Mouse (Mus musculus) heart, postnatal 36 days (tissue): ENCODE results near the gene Ppt2. TPM values are rescaled to one million over a fixed set of nuclear protein-coding genes. Genes with fewer than 3 reads are reported as not detected.

Experiments used
- DNase-seq, 2 experiments: peaks; one replicate each; pipeline ENCODE4 v3.0.0; 2021 to 2022
- intact Hi-C: fragments of 180-260 bp; cut with DNase I; formaldehyde crosslinking; loops from one replicate; pipeline ENCODE4 v1.15.1; 2025
- total RNA-seq, 2 experiments: library from RNA; stranded (reverse); gene quantifications; 2 replicates each; pipeline ENCODE4 v1.2.3; 2021

Gene Ppt2
- total RNA-seq, 2 experiments from 2014 or later = 54.4 to 55.5 TPM

DNA sequence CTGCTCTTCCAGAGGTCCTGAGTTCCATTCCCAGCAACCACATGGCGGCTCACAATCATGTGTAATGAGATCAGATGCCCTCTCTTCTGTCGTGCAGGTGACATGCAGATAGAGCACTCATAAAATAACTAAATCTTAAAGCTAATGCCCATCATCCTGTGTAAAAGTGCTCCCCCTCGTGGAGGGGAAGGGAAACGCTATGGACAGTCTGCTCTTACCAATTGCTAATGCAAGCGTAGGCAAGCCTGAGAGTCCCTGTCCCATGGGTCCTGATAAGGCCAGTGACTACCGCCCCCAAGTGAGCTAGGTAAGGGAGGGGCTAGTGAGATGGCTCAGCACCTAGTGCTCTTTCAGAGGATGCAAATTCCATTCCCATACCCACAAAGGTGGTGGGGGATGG is 9.3 kb downstream of the Ppt2 start:
- peak; percentile 76 to 80 for DNase-seq
- intact Hi-C loops = loop anchor here (1.0 to 2.0 kb wide), 3 partner anchors 46 to 178 kb away; no protein-coding TSS in a partner anchor

DNA sequence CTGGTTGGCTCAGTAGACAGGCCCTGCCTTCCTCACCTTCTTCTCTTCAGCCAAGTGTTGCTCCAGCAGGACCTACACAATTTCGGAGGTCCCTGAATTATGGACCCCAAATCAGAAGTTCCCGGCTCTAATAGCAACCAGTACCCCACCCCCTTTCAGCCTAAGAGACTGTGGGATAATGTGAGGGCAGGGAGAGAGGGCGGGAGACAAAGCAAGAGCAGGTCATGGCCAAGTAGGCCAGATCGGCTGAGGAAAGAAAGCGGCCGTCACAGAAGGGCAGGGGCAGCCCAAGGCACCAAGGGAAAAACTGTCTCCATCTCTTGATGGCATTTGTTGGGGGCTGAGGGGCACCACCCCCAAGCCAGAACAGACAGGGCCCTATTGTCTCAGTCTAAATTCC is 12.4 kb downstream of the Ppt2 start, which contains the start of gene Egfl8:
TSS of gene Egfl8 (minus strand) at position 101 of the 400 bp plus-strand sequence.
- no peak for DNase-seq
- intact Hi-C loops = no loop called here

DNA sequence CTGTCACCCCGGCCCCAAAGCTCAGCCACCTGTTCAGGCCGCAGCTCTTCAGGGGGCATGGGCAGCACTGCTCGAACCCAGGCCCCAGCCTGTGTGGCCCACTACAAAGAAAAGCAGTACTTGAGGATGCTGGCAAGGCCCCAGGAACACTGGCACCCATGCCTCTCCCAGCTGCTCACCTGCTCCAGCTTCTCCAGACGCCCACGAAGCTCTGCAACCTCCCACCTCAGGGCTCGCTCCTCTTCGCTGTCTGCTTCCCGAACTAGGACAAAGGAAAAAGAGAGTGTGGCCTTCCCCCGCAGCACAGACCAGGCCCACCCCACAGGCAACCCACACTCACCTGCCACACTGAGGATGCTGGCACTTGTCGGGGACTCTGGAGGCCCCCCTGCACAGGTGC is 14.5 kb downstream of the Ppt2 start:
- intact Hi-C loops = no loop called here

DNA sequence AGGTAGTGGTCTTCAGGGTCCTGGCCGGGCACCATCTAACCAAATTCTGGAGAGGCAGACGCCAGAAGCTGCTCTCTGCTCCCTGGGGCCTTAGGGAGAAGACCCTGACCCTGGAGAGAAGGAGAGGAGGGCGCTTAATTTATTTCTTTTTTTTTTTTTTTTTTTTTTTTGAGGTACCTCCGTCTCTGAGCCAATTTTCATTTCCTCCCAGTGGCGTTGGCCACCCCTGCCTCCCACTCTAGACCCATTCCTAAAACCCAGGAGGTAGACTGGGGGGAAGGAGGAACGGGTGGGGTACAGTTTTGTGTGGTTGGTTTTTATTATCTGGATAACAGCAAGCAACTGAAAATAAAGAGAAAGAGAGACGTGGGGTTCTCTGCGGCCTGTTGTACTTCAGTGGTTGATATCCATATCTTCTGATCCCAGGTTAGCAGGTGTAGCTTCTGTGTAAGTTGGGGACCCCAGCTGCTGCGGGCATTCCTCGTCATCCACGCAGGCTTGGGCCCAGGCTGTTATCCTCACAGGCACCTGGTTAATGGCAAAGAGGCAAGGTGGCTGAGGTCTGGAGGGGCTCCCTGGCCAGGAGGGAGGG is 15.2 kb downstream of the Ppt2 start:
- intact Hi-C loops = no loop called here
- DNase-seq = no peak

More for the DNA sequence above, 14.5 kb downstream of the Ppt2 start:
- no peak for DNase-seq

DNA sequence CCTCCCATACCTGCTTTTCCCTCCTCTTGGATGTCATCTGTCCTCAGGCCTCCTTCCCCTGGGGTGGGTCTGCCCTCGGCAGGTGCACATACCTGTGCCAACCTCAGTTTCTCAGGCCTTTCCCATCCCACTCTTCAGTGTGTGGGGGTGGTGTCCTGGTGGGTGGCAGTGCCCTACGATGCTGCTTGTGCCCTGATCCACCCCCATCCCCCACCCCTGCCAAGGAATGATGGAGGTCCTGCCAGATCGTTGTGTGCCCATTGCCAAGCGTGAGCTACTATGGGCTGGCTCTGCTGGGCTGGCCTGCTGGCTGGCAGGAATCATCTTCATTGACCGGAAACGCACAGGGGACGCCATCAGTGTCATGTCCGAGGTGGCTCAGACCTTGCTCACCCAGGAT is 17.3 kb downstream of the Ppt2 start:
- intact Hi-C loops = no loop called here
- no peak for DNase-seq

DNA sequence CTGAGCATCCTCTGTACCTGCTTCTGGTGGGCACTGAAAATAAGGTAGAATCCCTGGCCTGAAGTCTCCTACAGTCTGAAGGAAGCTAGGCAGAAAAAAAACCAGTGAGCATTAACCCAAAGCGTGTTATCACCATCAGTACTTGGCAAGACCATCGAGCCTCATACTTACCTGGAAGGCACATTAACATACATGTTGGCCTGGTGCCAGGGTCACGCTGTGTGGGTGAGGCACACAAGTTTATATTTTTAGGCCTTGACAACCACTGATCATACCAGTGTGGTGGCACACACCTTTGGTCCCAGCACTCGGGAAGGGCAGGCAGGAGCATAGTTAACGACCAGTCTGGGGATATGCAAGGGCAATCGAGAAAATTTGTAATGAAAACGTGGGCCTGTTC is 20.3 kb downstream of the Ppt2 start:
- DNase-seq = no peak
- intact Hi-C loops = loop anchor here (5.0 kb wide), 1 partner anchor 289 kb away; the partner anchor contains the start of genes C2 and Ehmt2

DNA sequence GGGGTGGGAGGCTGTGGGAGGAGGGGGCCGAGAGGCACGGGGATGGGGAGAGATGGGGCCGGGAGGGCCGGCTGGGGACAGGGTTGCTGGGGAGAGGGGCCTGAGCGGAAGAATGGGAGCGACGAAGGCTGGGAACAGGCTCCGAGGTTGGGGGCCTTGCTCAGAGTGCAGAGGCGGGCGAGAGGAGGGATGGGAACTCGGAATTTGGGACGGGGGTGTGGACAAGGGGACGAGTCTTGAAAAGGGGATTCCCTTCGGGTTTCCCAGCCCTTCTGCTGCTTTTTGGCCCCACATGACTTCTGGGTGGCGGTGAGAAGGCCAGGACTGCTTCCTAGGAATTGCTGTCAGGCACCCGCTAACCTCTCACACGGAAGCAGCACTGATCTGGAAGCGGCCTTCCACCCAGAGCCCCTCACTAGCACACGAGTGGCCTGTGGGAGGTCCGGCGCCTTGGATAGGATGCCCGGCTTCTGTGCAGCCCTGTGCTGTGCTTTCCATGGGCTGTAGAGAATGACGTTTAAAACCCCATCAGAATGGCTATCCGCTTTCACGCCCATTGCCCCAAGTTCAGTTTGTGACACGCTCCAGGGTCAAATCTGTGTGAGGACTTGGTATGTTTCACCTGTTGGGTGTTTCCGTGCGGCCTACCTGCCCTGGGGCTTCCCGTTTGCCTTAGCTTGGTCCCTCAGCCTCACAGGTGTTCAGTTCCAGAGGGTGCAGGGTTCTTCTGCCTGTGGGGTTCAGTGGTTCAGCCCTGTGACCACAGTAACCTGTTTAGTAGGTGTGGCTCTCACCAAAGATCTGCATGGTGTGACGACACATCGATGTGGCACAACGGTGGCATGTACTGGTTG is 21.9 kb downstream of the Ppt2 start:
- no peak for DNase-seq
- intact Hi-C loops = loop anchor here (1.0 to 5.0 kb wide), 2 partner anchors 21 to 291 kb away; partner anchors contain the start of genes C2 and Ehmt2

DNA sequence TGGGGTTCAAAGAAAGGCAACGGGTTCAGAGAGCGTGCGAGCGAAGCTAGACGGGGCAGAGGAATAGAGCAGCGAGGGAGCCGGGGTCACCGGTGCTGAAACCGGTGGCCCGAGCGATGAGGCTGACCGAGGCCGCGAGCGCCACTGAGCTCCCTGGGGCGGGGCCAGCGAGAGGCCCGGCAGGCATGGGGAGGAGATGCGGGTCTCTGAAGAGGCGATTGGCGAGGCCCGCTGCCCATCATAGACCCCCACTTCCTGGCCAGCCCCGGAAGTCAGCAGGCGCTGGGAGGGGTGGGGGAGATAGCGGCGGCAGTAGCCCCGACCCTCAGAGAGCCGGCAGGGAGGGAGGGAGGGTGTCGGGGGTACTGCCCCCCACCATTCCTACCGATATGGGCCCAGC is 22.7 kb downstream of the Ppt2 start:
- intact Hi-C loops = loop anchor here (1.0 to 5.0 kb wide), 2 partner anchors 22 to 292 kb away; partner anchors contain the start of genes C2 and Ehmt2
- DNase-seq = peak; percentile 97 to 98

DNA sequence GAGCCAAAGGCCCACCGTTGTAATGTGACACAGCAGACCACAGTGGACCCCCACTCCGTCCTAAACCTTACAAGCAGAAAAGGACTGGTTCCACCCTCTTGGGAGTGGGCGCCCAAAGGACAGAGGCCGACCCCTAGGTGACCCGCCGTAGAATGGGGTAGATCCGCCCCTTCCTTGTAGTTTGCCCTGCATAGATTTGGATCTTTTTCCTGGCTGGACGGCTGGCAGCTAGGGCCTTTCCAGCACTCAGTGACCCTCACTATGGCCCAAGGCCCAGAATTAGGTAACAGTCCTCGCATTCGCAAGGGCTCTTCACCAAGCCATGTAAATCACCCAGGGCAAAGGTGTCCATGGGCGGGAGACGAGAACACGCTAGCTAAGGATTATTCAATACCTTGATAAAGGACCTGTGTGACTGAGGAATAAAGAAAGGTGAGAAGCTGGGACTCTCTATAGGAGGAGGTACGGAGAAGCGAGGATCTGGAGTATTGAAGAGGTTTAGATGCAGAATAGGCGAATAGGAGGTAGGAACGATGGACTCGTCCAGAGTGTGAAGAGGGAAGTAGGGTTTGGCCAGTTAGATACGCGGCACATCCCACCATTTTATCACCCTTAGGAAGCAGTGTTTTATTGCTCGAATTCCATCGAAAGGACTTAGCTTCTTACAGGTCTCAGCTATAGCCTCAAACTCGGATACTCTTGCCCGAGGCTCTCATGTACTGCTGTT is 23.6 kb downstream of the Ppt2 start:
- no peak for DNase-seq
- intact Hi-C loops = loop anchor here (5.0 kb wide), 1 partner anchor 293 kb away; the partner anchor contains the start of genes C2 and Ehmt2

DNA sequence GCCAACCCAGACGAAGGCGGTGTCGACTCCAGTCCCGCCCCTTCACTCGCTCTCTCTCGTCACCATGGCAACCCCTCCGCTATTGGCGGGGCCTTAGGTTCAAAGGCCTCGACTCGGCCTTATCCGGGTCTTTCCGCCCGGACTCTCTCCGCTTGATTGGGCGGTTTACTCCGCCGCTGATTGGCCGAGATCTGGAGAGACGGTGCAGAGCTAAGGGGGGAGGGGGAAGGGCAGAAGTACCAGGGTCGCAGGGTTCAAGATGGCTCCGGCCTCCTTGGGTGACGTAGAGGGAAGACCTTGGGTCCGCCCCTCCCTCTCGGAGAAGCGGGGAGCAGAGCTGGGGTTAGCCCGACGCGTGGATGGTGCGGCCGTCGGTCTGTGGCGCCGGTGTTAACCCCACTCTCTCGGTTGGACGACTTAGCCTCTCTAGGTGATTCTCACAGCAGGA is 24.2 kb downstream of the Ppt2 start, which contains the start of gene Agpat1:
TSS of gene Agpat1 (plus strand) at position 202 of the 448 bp plus-strand sequence.
- intact Hi-C loops = no loop called here

DNA sequence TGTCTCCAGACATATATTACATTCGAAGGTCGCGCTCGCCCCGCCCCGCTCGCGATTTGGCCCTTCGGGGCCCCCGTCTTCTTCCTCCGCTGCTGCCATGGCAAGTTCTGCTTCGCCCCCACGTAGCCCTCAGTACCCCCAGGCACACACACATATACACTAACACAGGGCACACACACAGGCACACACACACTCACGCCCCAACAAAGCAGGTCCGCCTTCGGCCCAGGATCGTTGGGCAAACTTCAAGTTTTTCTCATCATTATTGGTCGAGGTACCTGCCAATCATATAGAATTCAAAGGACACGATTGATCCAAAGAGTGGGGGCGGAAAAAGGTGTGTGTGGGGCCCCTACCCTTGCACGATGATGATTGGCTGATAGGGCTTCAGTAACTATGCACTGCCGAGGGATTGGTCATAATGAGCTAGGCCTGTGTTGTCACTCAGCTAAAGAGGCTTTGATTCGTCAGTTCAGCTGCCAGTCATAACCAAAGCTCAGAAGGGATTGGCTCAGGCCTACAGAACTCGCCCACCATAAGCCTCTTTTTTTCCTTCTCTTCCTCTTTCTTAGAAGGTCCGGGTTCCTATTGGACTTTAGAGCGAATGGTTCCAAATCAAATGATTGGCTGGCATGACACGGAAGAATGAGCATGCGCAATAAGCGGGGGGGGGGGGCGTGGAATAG is 24.8 kb downstream of the Ppt2 start, which contains the start of gene Rnf5:
TSS of gene Rnf5 (minus strand) at position 316 of the 686 bp plus-strand sequence.
- DNase-seq = peak; percentile 96 to 98
- intact Hi-C loops = no loop called here

More for the DNA sequence above, 24.2 kb downstream of the Ppt2 start, which contains the start of gene Agpat1:
- peak; percentile 96 for DNase-seq

DNA sequence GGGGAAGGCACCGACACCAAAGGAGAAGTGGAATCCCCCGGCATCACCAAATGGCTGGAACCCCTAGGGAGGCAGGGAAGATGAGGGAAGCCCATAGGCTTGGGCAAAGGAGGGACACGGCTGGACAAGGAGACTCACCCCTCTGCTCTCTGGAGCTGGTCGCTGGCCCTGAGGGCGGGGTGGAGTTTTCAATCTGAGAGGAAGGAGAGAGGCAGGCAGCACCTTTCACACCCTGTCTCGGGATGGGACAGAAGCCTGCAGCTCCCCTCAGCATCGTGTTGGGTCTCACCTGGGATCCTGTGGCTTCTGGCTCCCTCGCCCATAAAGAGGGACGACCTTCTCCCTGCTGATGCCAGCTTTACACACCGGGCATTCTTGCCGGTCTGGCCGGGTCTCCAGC is 26.5 kb downstream of the Ppt2 start:
- intact Hi-C loops = no loop called here
- DNase-seq = no peak

DNA sequence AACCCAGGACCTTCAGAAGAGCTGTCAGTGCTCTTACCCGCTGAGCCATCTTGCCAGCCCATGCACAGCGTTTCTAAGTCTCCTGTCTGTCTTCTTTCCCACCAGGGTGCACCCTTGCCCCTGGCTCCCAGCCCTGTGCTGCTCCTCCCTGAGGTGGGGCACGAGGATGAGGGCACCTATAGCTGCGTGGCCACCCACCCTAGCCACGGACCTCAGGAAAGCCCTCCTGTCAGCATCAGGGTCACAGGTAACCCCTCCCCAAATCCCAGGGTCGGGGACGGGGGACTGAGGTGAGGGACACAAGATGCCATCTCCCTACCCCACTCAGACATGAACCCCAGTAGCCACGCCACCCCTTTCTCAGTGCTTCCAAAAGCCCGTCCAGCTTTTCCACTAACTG is 28.4 kb downstream of the Ppt2 start:
- intact Hi-C loops = no loop called here
- no peak for DNase-seq

DNA sequence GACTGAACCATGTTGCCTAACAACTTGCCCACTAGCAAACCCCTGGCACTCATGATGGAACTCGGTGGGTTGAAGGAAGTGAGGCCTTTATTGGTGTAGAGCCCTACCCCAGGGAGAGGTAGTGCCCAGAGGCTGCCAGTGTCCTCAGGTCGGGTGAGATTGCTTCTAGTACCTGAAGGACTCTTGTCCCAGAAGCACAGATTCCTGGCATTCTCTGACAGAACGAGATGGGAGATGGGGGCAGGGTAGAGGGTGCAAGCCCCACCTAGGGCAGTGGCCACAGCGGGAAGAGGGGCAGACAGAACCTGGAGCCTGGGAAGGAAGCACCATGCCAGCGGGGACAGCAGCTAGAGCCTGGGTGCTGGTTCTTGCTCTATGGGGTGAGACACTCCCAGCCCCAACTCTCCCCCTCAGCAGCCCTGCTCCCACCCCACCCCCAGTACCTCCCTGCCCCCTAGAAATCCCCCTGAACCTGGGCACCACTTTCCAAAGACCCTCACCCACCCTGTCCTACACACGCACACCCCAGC is 30.7 kb downstream of the Ppt2 start, which contains the start of gene Ager:
TSS of gene Ager (plus strand) at position 297 of the 530 bp plus-strand sequence.
- DNase-seq = no peak
- intact Hi-C loops = no loop called here

DNA sequence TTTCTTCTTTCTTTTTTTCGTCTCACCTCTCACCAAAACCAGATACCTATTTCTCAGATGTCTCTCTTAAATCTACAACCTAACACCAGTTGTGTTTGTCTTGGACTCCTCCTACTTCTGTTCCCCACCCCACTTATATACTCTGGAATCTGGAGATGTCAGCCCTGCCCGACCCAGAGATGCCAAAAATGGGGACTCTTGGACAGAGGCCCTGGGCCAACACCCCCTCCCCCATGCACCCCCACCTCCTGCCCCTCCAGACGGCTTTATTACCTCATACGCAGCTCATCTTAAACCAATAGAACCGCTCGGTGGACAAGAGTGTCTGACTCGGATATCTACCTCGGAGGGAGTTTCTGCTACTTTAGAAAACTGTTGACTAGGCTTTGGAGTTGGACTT is 32.2 kb downstream of the Ppt2 start:
- intact Hi-C loops = no loop called here
- DNase-seq = no peak

DNA sequence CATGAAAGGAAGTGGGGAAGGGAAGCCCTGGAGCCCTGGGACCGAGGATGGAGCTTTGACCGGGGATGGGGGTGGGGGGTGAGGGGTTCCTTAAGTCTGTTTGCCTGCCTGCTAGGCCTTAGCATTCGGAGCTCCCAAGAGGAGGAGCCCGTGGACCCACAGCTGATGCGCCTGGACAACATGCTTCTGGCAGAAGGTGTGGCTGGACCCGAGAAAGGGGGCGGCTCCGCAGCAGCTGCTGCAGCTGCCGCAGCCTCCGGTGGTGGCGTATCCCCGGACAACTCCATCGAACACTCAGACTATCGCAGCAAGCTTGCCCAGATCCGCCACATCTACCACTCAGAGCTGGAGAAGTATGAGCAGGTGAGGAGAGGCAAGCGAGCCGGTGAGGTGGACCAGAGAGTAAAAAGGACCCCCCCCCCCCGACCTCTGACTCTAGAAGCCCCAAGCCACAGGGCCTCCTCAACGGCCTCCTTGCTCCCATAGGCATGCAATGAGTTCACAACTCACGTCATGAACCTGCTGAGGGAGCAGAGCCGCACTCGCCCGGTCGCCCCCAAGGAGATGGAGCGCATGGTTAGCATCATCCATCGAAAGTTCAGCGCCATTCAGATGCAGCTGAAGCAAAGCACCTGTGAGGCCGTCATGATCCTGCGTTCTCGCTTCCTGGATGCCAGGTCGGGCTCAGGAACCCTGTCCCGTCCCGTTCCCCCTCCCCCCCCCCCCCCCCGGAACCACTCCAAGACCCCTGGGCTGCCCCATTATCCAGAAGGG is 34.4 kb downstream of the Ppt2 start:
- DNase-seq = no peak
- intact Hi-C loops = no loop called here

DNA sequence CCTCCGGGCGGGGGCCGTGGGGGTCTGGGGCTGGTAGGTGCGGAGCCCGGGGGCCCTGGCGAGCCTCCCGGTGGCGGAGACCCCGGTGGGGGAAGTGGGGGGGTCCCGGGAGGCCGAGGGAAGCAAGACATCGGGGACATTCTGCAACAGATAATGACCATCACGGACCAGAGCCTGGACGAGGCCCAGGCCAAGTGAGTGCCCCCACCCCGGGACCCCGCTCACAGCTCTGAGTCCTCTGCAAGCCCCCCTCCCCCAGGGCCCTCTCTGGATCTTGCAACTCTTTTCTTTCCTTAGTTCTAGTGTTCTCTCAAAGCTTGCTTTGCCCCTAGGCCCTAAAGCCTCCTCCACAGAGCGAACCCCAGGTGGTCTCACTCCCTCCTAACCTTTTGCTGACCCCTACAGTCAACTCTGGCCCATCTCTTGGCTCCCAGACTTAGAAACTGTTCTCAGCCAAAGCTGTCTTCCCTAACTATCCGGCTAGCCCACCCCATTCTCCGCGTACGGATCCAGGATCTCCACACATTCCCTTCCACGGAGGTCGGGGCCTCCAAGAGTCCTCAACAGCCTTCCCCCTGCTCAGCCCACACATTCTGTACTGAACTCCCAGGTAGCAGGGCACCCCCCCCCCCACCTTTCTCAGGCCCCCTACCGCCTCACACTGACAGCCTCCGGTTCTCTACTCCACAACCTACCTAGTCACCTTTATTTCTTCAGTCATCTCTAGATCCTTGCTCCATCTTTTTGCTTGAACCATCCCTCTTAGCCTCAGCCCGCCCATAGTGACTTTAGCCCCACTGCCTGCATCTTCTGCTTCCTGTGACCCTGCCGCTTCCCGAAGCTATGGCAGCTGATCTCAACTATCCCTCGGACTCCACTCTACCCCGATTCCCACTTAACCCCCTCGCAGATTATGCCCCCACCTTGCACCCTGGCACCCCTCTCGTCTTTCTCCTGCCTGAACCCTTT is 35.4 kb downstream of the Ppt2 start:
- DNase-seq = peak in 1 of 2 experiments; percentile 33
- intact Hi-C loops = no loop called here

DNA sequence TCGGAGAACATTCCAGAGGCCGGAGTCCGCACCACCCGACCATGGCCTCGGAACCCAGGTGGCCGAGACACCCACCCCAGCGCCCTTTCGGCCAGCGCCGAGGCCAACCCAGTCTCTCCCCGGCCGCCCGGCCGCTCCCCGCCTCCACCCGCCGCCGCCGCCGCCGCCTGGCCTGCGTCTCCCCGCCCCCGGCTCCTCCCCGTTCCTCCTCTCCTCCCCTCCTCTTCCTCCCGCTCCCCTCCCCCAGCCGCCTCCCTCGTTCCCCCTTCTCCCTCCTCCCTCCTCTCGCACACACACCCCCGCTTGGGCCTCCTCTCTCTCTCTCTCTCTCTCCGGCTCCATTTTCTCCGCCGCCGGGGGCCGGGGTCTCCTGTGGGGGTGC is 36.3 kb downstream of the Ppt2 start:
- peak; percentile 87 to 90 for DNase-seq
- intact Hi-C loops = no loop called here
